Mouse (Mus musculus) CH12.LX (cell line): Measurements from ENCODE around the gene Supt3.

Source experiments
- CHD2 ChIP-seq: IDR thresholded peaks from 2 replicates; pipeline ENCODE4 v1.6.1; 2011; ENCODE audit warnings: low read length, improper control_type of control experiment
- CTCF ChIP-seq, 2 experiments: IDR thresholded peaks in 1 of 2; conservative IDR thresholded peaks in 1 of 2; 2 replicates each; pipeline ENCODE4 v1.5.1; 2011 to 2012; ENCODE audit warnings: low read depth in 2 of 2, low read length in 2 of 2, improper control_type of control experiment in 1 of 2, inconsistent platforms in 1 of 2, mild to moderate bottlenecking in 1 of 2, moderate library complexity in 1 of 2
- EP300 ChIP-seq: IDR thresholded peaks from 2 replicates; pipeline ENCODE4 v1.6.1; 2011; ENCODE audit warnings: low read length, improper control_type of control experiment
- MAFK ChIP-seq: IDR thresholded peaks from 2 replicates; pipeline ENCODE4 v1.6.1; 2011; ENCODE audit warnings: low read length, improper control_type of control experiment; ENCODE audit not compliant: insufficient replicate concordance
- MYC ChIP-seq: IDR thresholded peaks from 2 replicates; pipeline ENCODE4 v1.6.1; 2011; ENCODE audit warnings: low read depth, mild to moderate bottlenecking, improper control_type of control experiment, low read length
- POLR2A ChIP-seq: IDR thresholded peaks from 2 replicates; pipeline ENCODE4 v1.6.1; 2011; ENCODE audit warnings: low read depth, mild to moderate bottlenecking, improper control_type of control experiment, low read length
- POLR2AphosphoS2 ChIP-seq: IDR thresholded peaks from 2 replicates; pipeline ENCODE4 v1.6.1; 2011; ENCODE audit warnings: low read depth, low read length, improper control_type of control experiment
- ZNF384 ChIP-seq: IDR thresholded peaks from 2 replicates; pipeline ENCODE4 v1.6.1; 2012; ENCODE audit warnings: low read depth, low read length, improper control_type of control experiment, inconsistent platforms

DNA sequence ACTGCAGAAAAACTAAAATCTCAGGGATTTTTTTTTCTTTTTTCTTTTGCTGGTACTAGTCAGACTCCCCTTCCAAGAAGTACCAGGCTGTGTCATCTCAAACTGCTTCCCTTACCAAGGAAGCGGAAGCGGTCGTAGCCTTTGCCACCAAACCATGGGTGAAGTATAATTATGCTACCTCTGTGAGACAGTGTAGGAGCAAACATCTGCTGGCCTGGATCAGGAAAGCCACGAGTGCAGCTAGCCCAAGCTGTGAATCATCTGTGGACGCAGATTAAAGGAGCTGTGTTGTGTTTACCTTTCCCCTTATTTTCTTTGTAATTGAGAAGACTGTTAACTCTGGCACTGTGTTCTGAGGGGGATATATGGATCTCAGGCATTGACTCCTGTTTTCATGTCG, 255.3 kb downstream of the Supt3 start:
- TF ChIP-seq EP300 (no peak), POLR2A (no peak), POLR2AphosphoS2 (no peak), ZNF384 (no peak), MAFK (no peak), MYC (no peak), CTCF (conservative IDR thresholded peaks at IDR 0.05 in 1 of 2, IDR thresholded peaks at IDR 0.05 in 1 of 2; ENCODE audit: low read depth in 2 of 2, low read length in 2 of 2) (no peak), CHD2 (no peak)
